Mouse (Mus musculus) lung, postnatal 0 days (tissue): ENCODE measurements around the gene 1110032A03Rik. TPM values are rescaled to one million over a fixed set of nuclear protein-coding genes. Genes with fewer than 3 reads are reported as not detected.

ENCODE experiments used
- ATAC-seq: fragments of 200-750 bp; cut with Nextera tagmentation; 2 replicates; pipeline ENCODE4 v1.8.0; 2017; ENCODE audit warnings: moderate library complexity
- DNase-seq: peaks from one replicate; pipeline ENCODE4 v3.0.0-alpha.2; 2016; ENCODE audit warnings: low spot score
- H3K27ac ChIP-seq: fragments of 300-500 bp; sonication (generic); 2 replicates; pipeline ENCODE4 v1.5.1; 2014; ENCODE audit warnings: antibody characterized with exemption, mild to moderate bottlenecking, low read length, mixed read lengths
- H3K27me3 ChIP-seq: fragments of 300-500 bp; sonication (generic); replicated peaks from 2 replicates; pipeline ENCODE4 v1.6.1; 2014; ENCODE audit warnings: low read length, mixed read lengths; ENCODE audit not compliant: insufficient read depth
- H3K36me3 ChIP-seq: fragments of 300-500 bp; sonication (generic); 2 replicates; pipeline ENCODE4 v1.6.1; 2014; ENCODE audit warnings: low read length, mixed read lengths; ENCODE audit not compliant: insufficient read depth
- H3K4me1 ChIP-seq: fragments of 300-500 bp; sonication (generic); 2 replicates; pipeline ENCODE4 v1.6.1; 2014; ENCODE audit warnings: antibody characterized with exemption, low read depth, low read length, mixed read lengths; ENCODE audit not compliant: insufficient read depth
- H3K4me2 ChIP-seq: fragments of 300-500 bp; sonication (generic); replicated peaks from 2 replicates; pipeline ENCODE4 v1.6.1; 2014; ENCODE audit warnings: low read depth, mild to moderate bottlenecking, low read length, moderate library complexity, mixed read lengths
- H3K4me3 ChIP-seq: fragments of 300-500 bp; sonication (generic); 2 replicates; pipeline ENCODE4 v1.5.1; 2014; ENCODE audit warnings: low read depth, low read length
- H3K9ac ChIP-seq: fragments of 300-500 bp; sonication (generic); replicated peaks from 2 replicates; pipeline ENCODE4 v1.6.1; 2014; ENCODE audit warnings: low read depth, mild to moderate bottlenecking
- H3K9me3 ChIP-seq: fragments of 300-500 bp; sonication (generic); 2 replicates; pipeline ENCODE4 v1.6.1; 2016; ENCODE audit warnings: low read length, mixed read lengths
- CTCF ChIP-seq: IDR thresholded peaks from 2 replicates; pipeline ENCODE4 v1.5.1; 2016; ENCODE audit warnings: antibody characterized with exemption, mild to moderate bottlenecking
- EP300 ChIP-seq: IDR thresholded peaks from 2 replicates; pipeline ENCODE4 v1.6.1; 2016; ENCODE audit warnings: antibody characterized with exemption, mild to moderate bottlenecking, control low read depth
- WGBS: fragments of 180-500 bp; shearing (Covaris S2); extraction: QIAGEN DNeasy Blood & Tissue Kit; methylation state at CpG from one replicate; pipeline ENCODE4 v1.1.7; 2014; 5-methylcytosine and 5-hydroxymethylcytosine counted together
- polyA plus RNA-seq: library from polyadenylated mRNA; unstranded; fragments of >200 nt; fragmentation: Nextera tagmentation; extraction: Ambion mirVana; gene quantifications from 2 replicates; pipeline ENCODE4 v1.2.1, GENCODE M21; 2015

The 1110032A03Rik gene
- polyA plus RNA-seq, 1 experiment from 2014 or later = 79.8 TPM

GRCm38 (mm10) chr9:50724147-50724546, 51.2 kb downstream of the 1110032A03Rik start:
- no peak for DNase-seq
- Histone ChIP-seq H3K9ac (no peak overlapping the region), H3K4me2 (no peak overlapping the region), H3K4me1 (peaks cover 10% of the 10 kb centered on the region), H3K4me3 (no peak overlapping the region), H3K9me3 (no peaks in the 10 kb centered on the region), H3K36me3 (no peaks in the 10 kb centered on the region), H3K27me3 (no peaks in the 10 kb centered on the region), H3K27ac (no peak overlapping the region)
- ATAC-seq = no peak
- WGBS = 77% methylated on average over 2 of the region's 2 CpGs
- TF ChIP-seq EP300 (no peak), CTCF (no peak)

DNA sequence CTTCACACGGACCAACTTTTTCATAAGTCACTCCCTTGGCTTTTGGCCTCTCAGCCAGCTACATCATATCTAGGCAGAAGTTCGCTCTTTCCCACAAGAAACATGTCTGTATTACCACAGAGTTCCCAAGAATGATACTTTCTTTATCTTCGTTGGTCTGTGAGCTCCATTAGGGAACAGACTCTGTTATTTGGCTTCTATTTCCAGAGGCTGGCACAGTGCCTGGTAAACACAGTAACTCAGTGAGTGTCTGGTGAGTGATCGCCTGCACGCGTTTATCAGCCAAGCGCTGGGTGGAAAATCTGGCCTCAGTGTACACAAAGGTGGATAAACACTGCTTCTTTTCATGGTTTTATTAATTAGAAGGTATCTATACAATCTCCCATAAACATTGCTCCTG, 51.9 kb downstream of the 1110032A03Rik start:
- no peaks in the 10 kb centered on the region for H3K9me3 ChIP-seq
- H3K4me2 ChIP-seq = peak overlapping the region; percentile 36
- H3K4me3 ChIP-seq = no peak overlapping the region
- DNase-seq = peak; percentile 89
- H3K4me1 ChIP-seq = peaks cover 10% of the 10 kb centered on the region
- no peaks in the 10 kb centered on the region for H3K36me3 ChIP-seq
- 0 out of 2 replicates have a peak overlapping the region, but pooled peaks have one; percentile 57 for H3K27ac ChIP-seq
- TF ChIP-seq EP300 (no peak; the same call in 1 of the 2 replicates), CTCF (no peak)
- ATAC-seq = peak; percentile 64
- 19% methylated on average over 7 of the region's 7 CpGs for WGBS
- H3K27me3 ChIP-seq = no peaks in the 10 kb centered on the region
- no peak overlapping the region for H3K9ac ChIP-seq

DNA sequence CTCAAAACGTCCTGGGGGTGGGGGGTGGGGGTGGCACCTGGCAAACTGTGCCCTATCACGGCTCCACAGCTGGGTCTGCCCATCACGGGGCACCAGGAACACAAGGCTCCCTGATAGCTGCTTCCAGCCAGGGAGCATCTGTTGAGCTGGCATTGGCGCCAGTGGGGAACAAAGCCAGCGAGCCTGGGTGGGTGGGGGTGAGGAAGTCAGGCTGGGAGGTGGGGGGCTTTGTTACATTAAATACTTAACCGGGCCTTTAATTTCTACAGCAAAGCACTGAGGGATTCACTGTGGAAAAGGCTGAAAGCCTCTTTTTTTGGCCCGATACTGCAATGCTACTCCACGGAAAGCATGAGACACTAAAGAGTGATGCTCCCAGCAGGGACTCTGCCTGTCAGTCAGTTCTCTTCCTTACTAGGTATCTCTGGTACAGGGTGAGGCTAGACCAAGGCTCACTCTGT, 52.8 kb downstream of the 1110032A03Rik start:
- 44% methylated on average over 8 of the region's 8 CpGs for WGBS
- TF ChIP-seq CTCF (no peak), EP300 (no peak)
- H3K4me2 ChIP-seq = peak overlapping the region; percentile 36; the same call in 1 of the 2 replicates
- H3K27me3 ChIP-seq = no peaks in the 10 kb centered on the region
- H3K9ac ChIP-seq = no peak overlapping the region
- DNase-seq = no peak
- ATAC-seq = no peak
- no peaks in the 10 kb centered on the region for H3K9me3 ChIP-seq
- no peak overlapping the region for H3K4me3 ChIP-seq
- no peaks in the 10 kb centered on the region for H3K36me3 ChIP-seq
- H3K4me1 ChIP-seq = peaks cover 9% of the 10 kb centered on the region
- H3K27ac ChIP-seq = no peak overlapping the region

DNA sequence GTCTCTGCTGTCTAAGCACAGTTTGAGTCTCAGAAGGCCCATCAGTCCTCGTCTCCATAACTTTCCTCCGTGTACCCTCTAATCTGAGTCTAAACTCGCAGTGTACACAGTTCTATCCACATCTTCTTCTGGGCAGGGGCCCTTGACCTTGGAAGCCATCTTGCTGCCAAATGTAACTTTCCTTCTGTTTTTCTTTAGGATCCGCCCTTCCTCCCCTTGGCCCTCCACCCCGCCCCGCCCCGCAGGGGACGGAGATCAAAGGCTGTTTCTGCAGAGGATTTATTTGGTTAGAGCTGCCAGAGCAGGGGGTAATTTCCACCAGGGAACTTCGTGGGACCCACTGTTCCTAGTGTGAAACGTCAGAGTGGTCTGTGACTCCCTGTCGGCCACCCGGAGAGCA, 54.3 kb downstream of the 1110032A03Rik start:
- no peak overlapping the region for H3K4me3 ChIP-seq
- H3K27me3 ChIP-seq = no peaks in the 10 kb centered on the region
- H3K4me1 ChIP-seq = peaks cover 8% of the 10 kb centered on the region
- H3K27ac ChIP-seq = no peak overlapping the region
- H3K4me2 ChIP-seq = no peak overlapping the region
- H3K36me3 ChIP-seq = no peaks in the 10 kb centered on the region
- no peaks in the 10 kb centered on the region for H3K9me3 ChIP-seq
- DNase-seq (peak; percentile 29), ATAC-seq (0 out of 2 replicates have a peak, but pooled peaks have one; percentile 1)
- WGBS = 17% methylated on average over 12 of the region's 12 CpGs
- H3K9ac ChIP-seq = no peak overlapping the region
- TF ChIP-seq EP300 = no peak
- TF ChIP-seq CTCF = no peak

DNA sequence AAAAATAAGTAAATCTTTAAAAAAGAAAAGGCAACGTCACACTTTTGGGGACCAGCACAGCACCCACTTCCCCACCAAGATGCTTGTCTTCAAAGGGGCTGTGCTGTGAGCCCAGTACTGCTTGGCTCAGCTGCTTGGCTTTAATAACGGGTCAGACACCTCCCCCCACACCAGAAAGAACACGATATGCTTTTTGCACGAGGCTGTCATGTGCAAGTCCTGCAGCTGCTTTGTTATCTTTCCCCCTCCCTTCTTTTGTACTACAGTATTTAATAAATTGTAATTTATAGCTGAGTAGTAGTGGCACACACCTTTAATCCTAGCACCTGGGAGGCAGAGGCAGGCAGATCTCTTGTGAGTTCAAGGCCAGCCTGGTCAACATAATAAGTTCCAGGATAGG, 56.4 kb downstream of the 1110032A03Rik start:
- H3K4me3 ChIP-seq = no peak overlapping the region
- DNase-seq (no peak), ATAC-seq (no peak)
- H3K4me2 ChIP-seq = no peak overlapping the region
- no peaks in the 10 kb centered on the region for H3K9me3 ChIP-seq
- no peak overlapping the region for H3K27ac ChIP-seq
- TF ChIP-seq EP300 (no peak), CTCF (no peak)
- H3K9ac ChIP-seq = no peak overlapping the region
- H3K27me3 ChIP-seq = no peaks in the 10 kb centered on the region
- peaks cover 8% of the 10 kb centered on the region; the same call in 1 of the 2 replicates for H3K4me1 ChIP-seq
- H3K36me3 ChIP-seq = no peaks in the 10 kb centered on the region
- 50% methylated on average over 4 of the region's 4 CpGs for WGBS

- no peaks in the 10 kb centered on the region for H3K4me1 ChIP-seq
- no peak overlapping the region for H3K9ac ChIP-seq
- no peaks in the 10 kb centered on the region for H3K9me3 ChIP-seq
- WGBS = 44% methylated on average over 4 of the region's 4 CpGs
- H3K27ac ChIP-seq = no peak overlapping the region
- DNase-seq (peak; percentile 59), ATAC-seq (peak; percentile 37; the same call in 1 of the 2 replicates)
- H3K27me3 ChIP-seq = no peaks in the 10 kb centered on the region
- H3K4me2 ChIP-seq = no peak overlapping the region
- no peaks in the 10 kb centered on the region for H3K36me3 ChIP-seq
- H3K4me3 ChIP-seq = no peak overlapping the region
- TF ChIP-seq EP300 = no peak
- TF ChIP-seq CTCF = no peak
Measured at GRCm38 (mm10) chr9:50714188-50714587, 61.1 kb downstream of the 1110032A03Rik start.

Other genes starting within 250 kb of the 1110032A03Rik start
- 76.0 and 79.4 TPM in 2 replicates for gene Pts, start 246.8 kb downstream of the 1110032A03Rik start, polyA plus RNA-seq
- 26.8 and 29.3 TPM in 2 replicates for gene Il18, start 220.7 kb downstream of the 1110032A03Rik start, polyA plus RNA-seq
- gene Bco2, start 220.3 kb downstream of the 1110032A03Rik start, polyA plus RNA-seq = 0.19 and 0.39 TPM in 2 replicates
- not detected in 2 replicates for gene Tex12, start 214.2 kb downstream of the 1110032A03Rik start, polyA plus RNA-seq
- 235 and 252 TPM in 2 replicates for gene Sdhd, start 171.7 kb downstream of the 1110032A03Rik start, polyA plus RNA-seq
- gene Timm8b, start 171.6 kb downstream of the 1110032A03Rik start, polyA plus RNA-seq = 185 and 189 TPM in 2 replicates
- gene Pih1d2, start 158.2 kb downstream of the 1110032A03Rik start, polyA plus RNA-seq = 14.5 and 16.6 TPM in 2 replicates
- 25.2 and 26.5 TPM in 2 replicates for gene Nkapd1, start 158.1 kb downstream of the 1110032A03Rik start, polyA plus RNA-seq
- gene Dlat, start 115.7 kb downstream of the 1110032A03Rik start, polyA plus RNA-seq = 27.2 and 30.0 TPM in 2 replicates
- gene Dixdc1, start 36.0 kb downstream of the 1110032A03Rik start, polyA plus RNA-seq = 5.4 and 7.5 TPM in 2 replicates
- 28.5 and 29.8 TPM in 2 replicates for gene 2310030G06Rik, start 29.0 kb downstream of the 1110032A03Rik start, polyA plus RNA-seq
- gene Cryab, start 24.2 kb downstream of the 1110032A03Rik start, polyA plus RNA-seq = 442 and 571 TPM in 2 replicates
- gene Hspb2, start 23.2 kb downstream of the 1110032A03Rik start, polyA plus RNA-seq = 30.8 and 32.4 TPM in 2 replicates
- 10.2 and 12.1 TPM in 2 replicates for gene Fdxacb1, start 7.3 kb downstream of the 1110032A03Rik start, polyA plus RNA-seq
- gene Alg9, start 501 bp downstream of the 1110032A03Rik start, polyA plus RNA-seq = 17.9 and 19.0 TPM in 2 replicates
- gene Ppp2r1b, start 69.8 kb upstream of the 1110032A03Rik start, polyA plus RNA-seq = 26.0 and 28.4 TPM in 2 replicates
- gene Sik2, start 233.6 kb upstream of the 1110032A03Rik start, polyA plus RNA-seq = 9.1 and 10.4 TPM in 2 replicates